Mouse (Mus musculus): Measurements from ENCODE around the gene Cyp2c55.
A peak's percentile ranks its signal among the peaks of the same experiment; 100 is the strongest.

Gene Cyp2c55

GRCm38 (mm10) chr19:39006715-39007114 is at the start of gene Cyp2c55:
Gene Cyp2c55 (plus strand): TSS chr19:39007019.
- no peak for DNase-seq (ENCODE audit: low spot score in 2 of 2)

- no peak for DNase-seq (ENCODE audit: low spot score in 2 of 2)
These were observed 36.1 kb upstream of the Cyp2c55 start for GRCm38 (mm10) chr19:38970741-38971140.

- no peak for DNase-seq (ENCODE audit: low spot score in 2 of 2)
These were observed 34.2 kb upstream of the Cyp2c55 start for GRCm38 (mm10) chr19:38972581-38972980.

GRCm38 (mm10) chr19:38973666-38974065 is 33.2 kb upstream of the Cyp2c55 start:
- DNase-seq (ENCODE audit: low spot score in 2 of 2), result no peak

GRCm38 (mm10) chr19:38976269-38976668 is 30.6 kb upstream of the Cyp2c55 start:
- no peak for DNase-seq (ENCODE audit: low spot score in 2 of 2)

- DNase-seq (ENCODE audit: low spot score in 2 of 2), result peak; percentile 3 to 25
These were observed 24.9 kb upstream of the Cyp2c55 start for GRCm38 (mm10) chr19:38981966-38982365.

- no peak for DNase-seq (ENCODE audit: low spot score in 2 of 2)
These were observed 8.6 kb upstream of the Cyp2c55 start for GRCm38 (mm10) chr19:38998248-38998647.

- no peak for DNase-seq (ENCODE audit: low spot score in 2 of 2)
These were observed 8.1 kb upstream of the Cyp2c55 start for GRCm38 (mm10) chr19:38998676-38999075.

GRCm38 (mm10) chr19:39005132-39005531 is 1.7 kb upstream of the Cyp2c55 start:
- no peak for DNase-seq (ENCODE audit: low spot score in 2 of 2)

GRCm38 (mm10) chr19:39057928-39058327 is 51.1 kb downstream of the Cyp2c55 start:
- no peak for DNase-seq (ENCODE audit: low spot score in 2 of 2)

GRCm38 (mm10) chr19:39060719-39061118 is 53.9 kb downstream of the Cyp2c55 start, which contains the start of gene Cyp2c65:
Gene Cyp2c65 (plus strand): TSS chr19:39061015.
- no peak for DNase-seq (ENCODE audit: low spot score in 2 of 2)
